ENCODE assay signal across 8 mouse cellular contexts in genomic region chrX:137049060-137049424, GRCm38 (mm10). TPM values are rescaled to one million over a fixed set of nuclear protein-coding genes. Genes with fewer than 3 reads are reported as not detected.
DNase-seq lines count a peak whose midpoint lies in the region; ATAC-seq and TF ChIP-seq lines count a peak whose summit lies in the region.

No protein-coding gene starts in this region.

- no peaks in the 10 kb centered on the region for H3K4me1 ChIP-seq in kidney, adult 2 months (ENCODE audit: control insufficient read depth, insufficient read depth, low read length)
- H3K4me1 ChIP-seq in forebrain, postnatal 0 days (ENCODE audit: insufficient read depth), result no peaks in the 10 kb centered on the region
- peaks cover 17% of the 10 kb centered on the region for H3K4me1 ChIP-seq in midbrain, embryonic 10.5 days

- TF ChIP-seq CTCF in kidney, adult 2 months (conservative IDR thresholded peaks at IDR 0.05; ENCODE audit: insufficient read depth, insufficient read length, low read depth, low read length), result no peak
- TF ChIP-seq CTCF in forebrain, postnatal 0 days (IDR thresholded peaks at IDR 0.05; ENCODE audit: low read depth), result no peak

- WGBS in kidney, adult 2 months, result 8% methylated on average over 9 of the region's 11 CpGs
- 26% methylated on average over 9 of the region's 11 CpGs for WGBS in forebrain, postnatal 0 days
- 18% methylated on average over 10 of the region's 11 CpGs for WGBS in midbrain, embryonic 10.5 days

- peak overlapping the region; percentile 100 for H3K4me3 ChIP-seq in kidney, adult 2 months (ENCODE audit: insufficient read depth, low read depth, low read length)
- H3K4me3 ChIP-seq in forebrain, postnatal 0 days (ENCODE audit: low read depth, low read length), result peak overlapping the region; percentile 57
- peak overlapping the region; percentile 71 for H3K4me3 ChIP-seq in midbrain, embryonic 10.5 days

- peak; percentile 61 for ATAC-seq in forebrain, postnatal 0 days
- no peak for ATAC-seq in cerebellum, adult (ENCODE audit: insufficient number of reproducible peaks, low FRiP score, low TSS enrichment)

- H3K27ac ChIP-seq in kidney, adult 2 months (ENCODE audit: insufficient read depth, low read depth, low read length), result no peak overlapping the region
- H3K27ac ChIP-seq in forebrain, postnatal 0 days (ENCODE audit: low read depth, low read length), result no peak overlapping the region
- peak overlapping the region; percentile 87 for H3K27ac ChIP-seq in midbrain, embryonic 10.5 days (replicated peaks)

- no peaks in the 10 kb centered on the region for H3K27me3 ChIP-seq in kidney, adult 2 months (replicated peaks; ENCODE audit: control insufficient read depth, insufficient read depth, low read length)
- H3K27me3 ChIP-seq in forebrain, postnatal 0 days (ENCODE audit: insufficient read depth, low read length), result no peaks in the 10 kb centered on the region
- peaks cover 29% of the 10 kb centered on the region for H3K27me3 ChIP-seq in midbrain, embryonic 10.5 days (ENCODE audit: low read depth, poor library complexity, severe bottlenecking)

- H3K9me3 ChIP-seq in forebrain, postnatal 0 days (ENCODE audit: low read length), result no peaks in the 10 kb centered on the region
- H3K9me3 ChIP-seq in midbrain, embryonic 10.5 days (replicated peaks), result no peaks in the 10 kb centered on the region

- DNase-seq in kidney, adult 2 months, result no peak
- no peak for DNase-seq in kidney, adult 18-20 months
- DNase-seq in MEL-GATA-1-ER (ENCODE audit: extremely low read depth, low read depth), result peak; percentile 46
- DNase-seq in forebrain, postnatal 0 days, result no peak
- no peak for DNase-seq in midbrain, embryonic 10.5 days (ENCODE audit: low spot score)
- no peak for DNase-seq in ovary, postnatal 10 days (ENCODE audit: low spot score)
- DNase-seq in urinary bladder, postnatal 25 days (ENCODE audit: low spot score), result no peak

- peak overlapping the region; percentile 72 for H3K9ac ChIP-seq in forebrain, postnatal 0 days

- peak overlapping the region; percentile 57 for H3K4me2 ChIP-seq in forebrain, postnatal 0 days (ENCODE audit: low read depth)

- TF ChIP-seq POLR2A in kidney, adult 2 months (IDR thresholded peaks at IDR 0.05; ENCODE audit: low read depth, low read length), result no peak

- no peaks in the 10 kb centered on the region for H3K36me3 ChIP-seq in kidney, adult 2 months (ENCODE audit: control insufficient read depth, insufficient read depth, low read length)
- H3K36me3 ChIP-seq in forebrain, postnatal 0 days (ENCODE audit: insufficient read depth), result no peaks in the 10 kb centered on the region
- H3K36me3 ChIP-seq in midbrain, embryonic 10.5 days, result no peaks in the 10 kb centered on the region

RNA-seq across cellular contexts. Expression of gene Fam199x, which starts 0.4 kb away (rescaled TPM):
- 0.83 and 0.91 TPM in 2 replicates for polyA plus RNA-seq in kidney, adult 2 months (2012; rRNA removed)
- 10.3 and 13.7 TPM in 2 replicates for total RNA-seq in forebrain, postnatal 0 days (2014; rRNA removed)
- 3.2 and 5.3 TPM in 2 replicates for polyA plus RNA-seq in forebrain, postnatal 0 days (2015; fragmentation: Nextera tagmentation; extraction: Ambion mirVana)
- polyA plus RNA-seq in midbrain, embryonic 10.5 days (2016; fragmentation: Nextera tagmentation; extraction: Ambion mirVana), result 12.3 and 13.2 TPM in 2 replicates

RNA-seq across cellular contexts. Expression of gene Slc25a53, which starts 10.9 kb away (rescaled TPM):
- polyA plus RNA-seq in kidney, adult 2 months (2012; rRNA removed), result 2.2 and 2.4 TPM in 2 replicates
- total RNA-seq in forebrain, postnatal 0 days (2014; rRNA removed), result 18.7 and 48.5 TPM in 2 replicates
- 10.7 and 12.3 TPM in 2 replicates for polyA plus RNA-seq in forebrain, postnatal 0 days (2015; fragmentation: Nextera tagmentation; extraction: Ambion mirVana)
- 11.4 and 13.8 TPM in 2 replicates for polyA plus RNA-seq in midbrain, embryonic 10.5 days (2016; fragmentation: Nextera tagmentation; extraction: Ambion mirVana)

RNA-seq across cellular contexts. Expression of gene Zcchc18, which starts 56.1 kb away (rescaled TPM):
- 0.30 and 0.92 TPM in 2 replicates for polyA plus RNA-seq in kidney, adult 2 months (2012; rRNA removed)
- total RNA-seq in forebrain, postnatal 0 days (2014; rRNA removed), result 197 and 225 TPM in 2 replicates
- polyA plus RNA-seq in forebrain, postnatal 0 days (2015; fragmentation: Nextera tagmentation; extraction: Ambion mirVana), result 361 and 445 TPM in 2 replicates
- polyA plus RNA-seq in midbrain, embryonic 10.5 days (2016; fragmentation: Nextera tagmentation; extraction: Ambion mirVana), result 50.8 and 71.3 TPM in 2 replicates

Comparison
In these comparisons a context has a peak if more than half of its experiments do, and no peak if none do; other contexts are left out.
1. RNA of gene Zcchc18, which starts 56.1 kb away (polyA plus RNA-seq): 361 to 445 TPM in forebrain, postnatal 0 days and 50.8 to 71.3 TPM in midbrain, embryonic 10.5 days; 0.30 to 0.92 TPM in kidney, adult 2 months; every median in the first group is over 10 times any median in the second.
2. Peak in every context shown above with its lines, with median percentiles within 50 percentile points of each other: H3K4me3 ChIP-seq.